Mouse (Mus musculus) megakaryocyte, embryonic 14.5 days (primary cell): ENCODE data around the gene Phf21a. TPM values are rescaled to one million over a fixed set of nuclear protein-coding genes. Genes with fewer than 3 reads are reported as not detected.

Experiments used
- H3K27me3 ChIP-seq: replicated peaks from 2 replicates; pipeline ENCODE3; 2012; ENCODE audit warnings: inconsistent platforms
- H3K36me3 ChIP-seq: replicated peaks from 2 replicates; pipeline ENCODE3; 2012; ENCODE audit warnings: low read length, inconsistent platforms, mixed read lengths
- H3K4me1 ChIP-seq: 2 replicates; pipeline ENCODE4 v1.6.1; 2012; ENCODE audit warnings: inconsistent platforms
- H3K4me3 ChIP-seq: replicated peaks from 2 replicates; pipeline ENCODE3; 2012; ENCODE audit warnings: moderate library complexity, mild to moderate bottlenecking, inconsistent platforms
- H3K9me3 ChIP-seq: 2 replicates; pipeline ENCODE4 v1.6.1; 2012; ENCODE audit warnings: inconsistent platforms
- FLI1 ChIP-seq: IDR thresholded peaks from 2 replicates; pipeline ENCODE4 v1.6.1; 2012; ENCODE audit warnings: low read length, inconsistent platforms, mixed read lengths
- GATA1 ChIP-seq: IDR thresholded peaks from 3 replicates; pipeline ENCODE4 v1.6.1; 2012; ENCODE audit warnings: mixed read lengths, low read length, inconsistent platforms, borderline replicate concordance
- polyA plus RNA-seq: library from polyadenylated mRNA; stranded (reverse); fragments of >175 nt; gene quantifications from 2 replicates; pipeline ENCODE4 v1.2.3, GENCODE M21; 2012; ENCODE audit warnings: low replicate concordance; ENCODE audit not compliant: insufficient read depth

Phf21a gene
- polyA plus RNA-seq, 1 experiment = 19.0 TPM

DNA sequence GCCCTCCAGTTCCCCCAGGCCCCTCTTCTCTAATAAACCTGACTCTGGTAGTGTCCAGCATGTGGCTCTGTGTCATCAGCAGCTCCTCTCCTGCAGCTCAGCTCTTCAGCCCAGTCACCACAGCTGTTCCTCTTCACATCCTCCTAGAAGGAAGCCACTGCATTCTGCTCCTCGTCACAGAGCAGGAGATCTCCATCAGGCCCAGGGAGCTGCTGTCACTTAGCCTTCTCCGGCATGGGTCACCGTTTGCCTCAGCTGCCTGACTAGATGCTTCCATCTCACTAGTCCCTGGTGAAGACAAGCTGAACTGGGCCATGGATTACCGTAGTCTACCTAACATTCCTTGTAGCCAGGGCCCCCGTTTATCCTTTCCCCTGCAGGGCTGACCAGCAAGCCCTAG, 288.2 kb downstream of the Phf21a start:
- Histone ChIP-seq H3K27me3 (peaks cover 10% of the 10 kb centered on the region), H3K36me3 (peaks cover 75% of the 10 kb centered on the region), H3K4me3 (no peak overlapping the region), H3K4me1 (peaks cover 36% of the 10 kb centered on the region), H3K9me3 (no peaks in the 10 kb centered on the region)
- TF ChIP-seq GATA1 (no peak), FLI1 (no peak)

DNA sequence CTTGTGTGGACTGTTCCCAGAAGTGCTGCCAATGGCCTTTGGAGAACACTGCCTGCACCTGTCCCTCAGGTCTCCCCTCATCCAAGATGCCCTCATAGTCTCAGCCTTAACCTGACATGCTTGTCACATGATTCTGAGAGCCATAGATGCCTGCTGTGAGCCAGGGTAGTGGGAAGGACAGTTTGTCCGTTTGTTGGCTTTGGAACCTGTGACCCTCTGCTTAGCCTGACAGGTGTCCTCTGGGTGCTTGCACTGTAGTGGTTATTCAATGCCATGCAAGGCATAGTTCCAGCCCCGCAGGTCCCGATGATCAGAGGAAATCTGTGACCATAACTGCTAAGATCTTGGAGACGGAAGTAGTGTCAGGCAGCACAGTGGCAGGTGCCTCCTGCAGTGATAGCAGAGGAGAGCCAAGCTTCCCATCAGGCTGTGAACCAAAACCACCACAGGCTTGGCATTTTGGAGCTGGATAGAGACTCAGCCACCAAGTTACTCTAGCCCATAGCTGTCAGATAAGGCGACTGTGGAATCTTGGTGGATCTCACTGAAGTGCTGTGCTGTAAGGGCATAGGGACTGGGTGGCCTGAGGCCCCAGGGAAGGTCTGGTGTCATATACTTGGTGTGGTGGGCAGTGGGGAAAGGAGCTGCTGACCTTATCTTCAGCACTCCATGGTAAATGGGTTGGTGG, 289.1 kb downstream of the Phf21a start, which contains the start of gene 1700029I15Rik:
1700029I15Rik (plus strand) TSS at position 638 of the 688 bp plus-strand sequence.
- peaks cover 18% of the 10 kb centered on the region for H3K27me3 ChIP-seq
- H3K4me3 ChIP-seq = no peak within 1 kb of the TSS
- H3K4me1 ChIP-seq = peaks cover 29% of the 10 kb centered on the region
- H3K9me3 ChIP-seq = no peaks in the 10 kb centered on the region
- TF ChIP-seq GATA1 (no peak), FLI1 (no peak)
- H3K36me3 ChIP-seq = peaks cover 72% of the 10 kb centered on the region

DNA sequence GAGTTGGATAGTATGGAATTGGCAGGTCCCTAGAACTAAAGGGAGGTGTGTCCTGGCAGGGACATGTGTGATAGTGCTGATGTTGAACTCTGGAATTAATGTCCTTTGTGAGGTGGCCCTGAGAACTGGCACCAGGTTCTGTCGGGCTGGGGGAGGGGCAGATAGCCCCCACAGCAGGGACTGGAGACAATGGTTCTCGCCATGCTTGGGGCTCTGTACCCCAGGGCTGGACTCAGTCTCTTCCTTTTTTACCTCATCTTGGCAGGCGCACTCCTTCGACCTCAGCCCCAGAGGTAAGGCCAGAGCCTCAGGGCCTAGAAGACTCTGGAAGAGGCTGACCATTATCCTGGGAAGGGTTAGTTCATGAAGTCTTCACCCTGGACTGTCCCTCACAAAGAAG, 289.8 kb downstream of the Phf21a start:
- H3K9me3 ChIP-seq = no peaks in the 10 kb centered on the region
- H3K4me1 ChIP-seq = peaks cover 23% of the 10 kb centered on the region
- no peak overlapping the region for H3K4me3 ChIP-seq
- H3K36me3 ChIP-seq = peaks cover 65% of the 10 kb centered on the region
- H3K27me3 ChIP-seq = peaks cover 25% of the 10 kb centered on the region
- no peak for TF ChIP-seq FLI1
- no peak for TF ChIP-seq GATA1

DNA sequence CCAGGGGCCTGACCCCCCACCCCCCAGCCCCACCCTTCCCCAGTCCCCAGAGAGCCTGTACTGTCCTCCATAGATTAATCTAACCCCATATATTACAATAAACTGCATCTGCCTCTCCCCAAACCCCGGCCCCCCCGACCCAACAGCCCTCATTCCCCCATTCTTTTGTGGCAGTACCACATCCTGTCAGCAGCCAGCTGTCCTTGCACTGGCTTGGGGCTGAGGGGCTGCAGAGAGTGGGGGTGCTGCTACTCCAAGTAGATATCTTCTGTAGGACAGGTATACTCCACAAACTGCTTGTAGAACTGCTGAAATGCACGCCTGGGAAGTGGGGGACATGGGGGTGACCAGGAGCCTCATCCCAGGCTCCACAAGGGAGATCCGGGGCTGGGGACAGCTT, 291.2 kb downstream of the Phf21a start:
- TF ChIP-seq GATA1 = no peak
- TF ChIP-seq FLI1 = no peak
- H3K36me3 ChIP-seq = peaks cover 51% of the 10 kb centered on the region

DNA sequence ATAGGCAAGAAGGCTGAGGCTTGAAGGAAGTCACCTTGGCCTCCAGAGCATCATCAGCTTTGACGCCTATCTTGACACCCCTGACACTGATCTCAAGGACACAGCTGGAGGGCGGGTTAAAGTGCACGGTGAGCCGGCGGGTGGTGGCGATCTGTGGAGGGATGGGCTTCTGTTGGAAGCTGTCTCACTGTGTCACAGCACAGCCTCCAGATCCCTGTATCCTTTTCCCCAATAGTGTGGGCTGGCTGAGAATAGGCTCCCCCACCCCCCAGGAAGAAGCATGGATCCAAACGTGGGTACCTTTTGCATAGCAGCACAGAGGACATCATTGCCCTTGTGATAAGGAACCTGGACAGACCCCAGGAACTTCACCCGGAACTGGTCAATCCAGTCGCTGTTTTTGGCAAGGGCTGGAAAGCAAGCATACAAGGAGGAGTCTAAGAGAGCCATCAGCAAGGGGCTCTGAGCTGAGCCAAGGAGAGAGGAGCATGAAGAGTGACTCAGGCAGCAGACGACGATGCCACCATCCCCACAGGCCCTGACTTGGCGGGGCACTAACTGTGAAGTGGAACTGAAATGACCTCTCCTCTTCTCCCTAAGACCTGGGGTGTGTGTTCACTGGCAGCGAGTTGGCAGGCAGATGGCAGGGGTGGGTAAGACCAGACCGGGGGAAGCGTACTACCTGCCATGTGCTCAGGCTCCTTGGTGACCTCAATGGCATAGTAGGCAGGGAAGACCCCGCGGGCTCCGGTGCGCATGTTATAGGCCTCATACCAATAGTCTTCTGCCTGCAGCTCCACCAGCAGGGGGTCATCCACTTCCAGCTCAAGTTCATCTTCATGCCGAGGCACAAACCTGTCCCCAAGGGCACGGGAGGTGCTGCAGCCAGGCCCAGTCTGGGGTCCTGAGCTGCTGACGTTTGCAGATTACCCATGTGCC, 292.5 kb downstream of the Phf21a start:
- Histone ChIP-seq H3K4me1 (peaks cover 37% of the 10 kb centered on the region), H3K4me3 (no peak overlapping the region), H3K36me3 (peaks cover 39% of the 10 kb centered on the region), H3K27me3 (peaks cover 51% of the 10 kb centered on the region), H3K9me3 (no peaks in the 10 kb centered on the region)
- TF ChIP-seq FLI1 (no peak), GATA1 (no peak)

More for the DNA sequence above, 291.2 kb downstream of the Phf21a start:
- Histone ChIP-seq H3K9me3 (no peaks in the 10 kb centered on the region), H3K4me1 (peaks cover 30% of the 10 kb centered on the region), H3K4me3 (no peak overlapping the region), H3K27me3 (peaks cover 38% of the 10 kb centered on the region)

DNA sequence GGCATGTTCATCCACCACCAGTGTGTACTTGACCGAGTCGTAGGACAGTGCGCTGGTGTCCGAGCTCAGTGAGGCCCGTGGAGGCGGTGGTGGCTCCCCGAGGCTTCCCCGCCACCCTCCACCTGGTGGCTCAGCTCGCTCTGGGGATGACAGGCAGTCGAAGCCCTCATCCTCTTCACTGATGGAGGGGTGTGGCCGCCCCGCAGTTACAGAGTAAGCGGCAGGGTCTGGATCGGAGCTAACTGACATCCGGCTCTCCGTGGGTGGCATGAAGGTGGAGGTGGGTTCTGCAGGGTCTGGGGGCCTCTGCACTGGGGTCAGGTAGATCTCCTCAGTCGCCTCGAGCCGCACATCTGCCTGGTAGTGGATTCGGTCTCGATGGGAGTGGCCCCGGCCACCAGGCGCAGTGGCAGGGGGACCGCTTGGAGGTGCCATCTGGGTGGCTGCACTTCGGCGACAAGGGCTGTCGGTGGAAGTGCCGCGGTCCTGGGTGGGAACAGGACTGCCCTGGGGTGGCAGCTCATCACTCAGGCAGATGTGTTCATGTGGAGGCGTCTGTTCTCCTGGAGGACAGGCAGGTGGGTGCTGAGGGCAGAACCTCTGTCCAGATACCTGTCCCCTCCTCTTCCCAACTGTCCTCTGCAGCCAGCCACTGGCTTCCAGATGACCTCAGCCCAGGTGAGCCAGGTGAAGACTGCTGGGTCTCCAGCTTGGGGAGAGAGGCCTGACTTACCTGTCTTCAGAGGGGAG, 294.1 kb downstream of the Phf21a start:
- TF ChIP-seq FLI1 (no peak), GATA1 (no peak)
- Histone ChIP-seq H3K9me3 (no peaks in the 10 kb centered on the region), H3K4me3 (no peak overlapping the region), H3K4me1 (peaks cover 38% of the 10 kb centered on the region), H3K27me3 (peaks cover 67% of the 10 kb centered on the region), H3K36me3 (peaks cover 22% of the 10 kb centered on the region)

DNA sequence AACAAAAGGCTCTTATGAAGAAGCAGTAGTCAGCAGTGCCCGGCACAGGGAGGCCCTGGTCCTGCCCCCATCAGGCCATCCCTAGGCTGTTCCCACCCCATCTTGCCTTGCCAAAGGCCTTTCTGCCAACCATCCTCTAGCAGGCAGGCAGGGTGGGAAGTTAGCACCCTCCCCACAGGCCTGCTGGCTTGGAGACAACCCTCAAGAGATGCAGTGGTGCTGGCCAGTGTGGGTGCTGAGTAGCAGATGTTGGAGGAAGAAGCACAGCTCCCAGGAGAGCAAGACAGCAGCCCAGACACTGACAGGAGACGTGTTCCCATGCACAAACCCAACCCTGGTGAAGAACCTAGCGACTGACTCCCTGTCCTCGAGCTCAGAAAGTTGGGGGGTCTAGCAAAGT, 294.7 kb downstream of the Phf21a start:
- H3K27me3 ChIP-seq = peaks cover 74% of the 10 kb centered on the region
- no peak for TF ChIP-seq GATA1
- no peak for TF ChIP-seq FLI1
- peaks cover 45% of the 10 kb centered on the region for H3K4me1 ChIP-seq
- no peak overlapping the region for H3K4me3 ChIP-seq
- H3K36me3 ChIP-seq = peaks cover 16% of the 10 kb centered on the region
- no peaks in the 10 kb centered on the region for H3K9me3 ChIP-seq

DNA sequence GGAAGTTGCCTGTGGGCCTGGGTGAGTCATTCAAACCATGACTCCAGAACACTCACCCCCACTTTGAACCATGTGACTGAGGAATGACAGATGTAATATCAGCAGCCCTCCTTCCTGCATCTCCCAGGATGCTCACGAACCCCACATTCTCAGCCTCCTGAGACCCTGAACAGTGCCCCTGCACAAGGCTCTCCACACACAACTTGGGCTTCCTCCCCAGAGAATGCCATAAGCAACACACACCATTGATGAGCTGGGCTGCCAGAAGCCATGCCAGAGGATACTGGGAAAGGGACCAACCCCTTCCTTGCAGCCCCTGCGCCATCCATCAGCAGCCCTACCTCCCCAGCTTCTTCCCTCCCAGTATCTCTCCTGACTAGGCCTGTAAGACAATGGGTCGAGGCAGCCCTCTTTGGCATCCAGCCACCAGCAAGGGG, 295.2 kb downstream of the Phf21a start:
- H3K27me3 ChIP-seq = peaks cover 78% of the 10 kb centered on the region
- H3K9me3 ChIP-seq = no peaks in the 10 kb centered on the region
- no peak for TF ChIP-seq FLI1
- TF ChIP-seq GATA1 = no peak
- peaks cover 49% of the 10 kb centered on the region for H3K4me1 ChIP-seq
- peaks cover 11% of the 10 kb centered on the region for H3K36me3 ChIP-seq
- H3K4me3 ChIP-seq = no peak overlapping the region

DNA sequence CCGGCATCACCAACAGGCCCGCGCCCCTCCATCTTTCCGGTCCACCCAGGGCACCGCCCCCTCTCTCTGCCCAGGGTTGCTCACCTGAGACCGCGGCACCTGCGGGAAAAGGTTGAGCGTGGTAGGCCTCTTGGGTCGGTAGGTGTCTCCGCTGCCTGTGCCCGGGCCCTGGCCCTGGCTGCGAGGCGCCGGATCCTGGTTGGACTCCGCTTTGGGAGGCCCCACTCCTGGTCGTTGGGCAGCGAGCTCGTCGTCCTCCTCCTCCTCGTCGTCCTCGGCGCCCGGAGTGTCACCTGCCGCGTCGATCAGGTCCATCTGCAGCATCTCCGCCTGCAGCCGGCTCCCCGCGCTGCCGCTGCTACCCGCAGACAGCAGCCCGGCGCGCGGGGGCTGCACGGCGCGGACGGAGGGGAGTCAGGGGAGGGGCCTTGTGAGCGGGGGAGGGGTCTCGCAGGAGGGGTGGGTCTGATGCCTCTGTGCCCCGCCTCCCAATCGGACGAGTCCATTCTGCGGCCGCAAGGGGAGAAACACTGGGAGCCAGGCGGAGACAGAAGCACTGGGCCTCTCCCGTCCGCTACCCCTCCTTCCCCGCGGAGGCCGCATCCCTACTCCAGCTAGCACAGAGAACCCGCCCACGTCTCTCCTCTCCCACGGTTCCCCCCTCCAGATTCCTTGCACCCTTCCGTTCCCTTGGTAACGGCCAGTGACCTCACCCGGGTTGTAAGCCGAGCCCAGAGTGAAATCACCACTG, 296.1 kb downstream of the Phf21a start:
- no peaks in the 10 kb centered on the region for H3K9me3 ChIP-seq
- H3K36me3 ChIP-seq = peaks cover 4% of the 10 kb centered on the region
- peaks cover 47% of the 10 kb centered on the region for H3K4me1 ChIP-seq
- peaks cover 88% of the 10 kb centered on the region for H3K27me3 ChIP-seq
- peak overlapping the region; percentile 84 for H3K4me3 ChIP-seq
- TF ChIP-seq FLI1 = no peak
- no peak for TF ChIP-seq GATA1
